Mouse (Mus musculus): ENCODE data around the gene Tmem184b.

GRCm38 (mm10) chr15:79323791-79324155 is 79.6 kb downstream of the Tmem184b start:
- TF ChIP-seq CTCF (IDR thresholded peaks at IDR 0.05; ENCODE audit: control insufficient read depth, insufficient read depth, insufficient read length) (no peak), MYOG (IDR thresholded peaks at IDR 0.05; ENCODE audit: control insufficient read depth, extremely low read depth, insufficient read length) (no peak)
